Mouse (Mus musculus) T-cell, adult 2 months (primary cell): ENCODE results near the gene Thpo.

Source experiments
- DNase-seq: peaks from one replicate; pipeline ENCODE4 v3.0.0; 2022; ENCODE audit warnings: low spot score

Gene Thpo

DNA sequence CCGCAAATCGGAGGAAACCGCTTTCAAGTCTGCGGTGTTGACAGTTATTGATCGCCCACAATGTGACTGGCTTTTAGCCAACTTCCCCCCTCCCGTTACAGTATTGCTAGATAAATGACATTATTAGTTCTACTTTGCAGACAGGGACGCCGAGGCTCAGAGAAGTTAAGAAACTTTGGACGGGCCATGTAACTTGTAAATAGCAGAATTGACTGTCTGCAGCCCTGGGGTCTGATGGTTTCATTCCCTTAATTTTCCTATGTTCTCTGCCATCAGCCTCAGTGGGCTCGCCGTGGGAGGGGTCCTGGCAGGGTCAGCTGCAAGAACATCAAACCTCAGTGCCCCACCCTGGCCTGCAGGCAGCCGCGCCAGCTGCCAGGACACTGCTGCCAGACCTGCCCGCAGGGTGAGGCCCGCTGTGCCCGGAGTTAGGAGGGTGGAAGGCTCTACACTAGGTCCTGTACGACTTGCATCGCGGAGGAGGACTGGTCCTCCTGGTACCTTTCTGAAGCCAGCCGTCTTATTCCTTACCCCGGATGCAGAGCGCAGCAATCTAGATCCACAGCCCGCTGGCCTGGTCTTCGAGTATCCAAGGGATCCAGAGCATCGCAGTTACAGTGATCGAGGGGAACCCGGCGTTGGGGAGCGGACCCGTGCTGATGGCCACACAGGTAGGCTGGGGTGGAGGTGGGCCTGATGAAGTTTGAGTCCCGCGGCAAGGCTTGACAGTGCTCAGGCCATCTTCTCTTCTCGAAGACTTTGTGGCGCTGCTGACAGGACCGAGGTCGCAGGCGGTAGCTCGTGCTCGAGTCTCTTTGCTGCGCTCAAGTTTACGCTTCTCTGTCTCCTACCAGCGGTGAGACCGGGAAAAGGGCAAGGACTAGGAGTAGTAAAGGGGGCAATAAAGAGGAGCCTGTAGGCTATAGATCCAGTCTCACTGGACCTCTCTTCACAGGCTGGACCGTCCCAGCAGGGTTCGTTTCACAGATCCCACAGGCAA, at the start of gene Thpo:
Gene Thpo, minus strand, starts transcription at position 781 of the 1,000 bp plus-strand sequence.
- no peak for DNase-seq

DNA sequence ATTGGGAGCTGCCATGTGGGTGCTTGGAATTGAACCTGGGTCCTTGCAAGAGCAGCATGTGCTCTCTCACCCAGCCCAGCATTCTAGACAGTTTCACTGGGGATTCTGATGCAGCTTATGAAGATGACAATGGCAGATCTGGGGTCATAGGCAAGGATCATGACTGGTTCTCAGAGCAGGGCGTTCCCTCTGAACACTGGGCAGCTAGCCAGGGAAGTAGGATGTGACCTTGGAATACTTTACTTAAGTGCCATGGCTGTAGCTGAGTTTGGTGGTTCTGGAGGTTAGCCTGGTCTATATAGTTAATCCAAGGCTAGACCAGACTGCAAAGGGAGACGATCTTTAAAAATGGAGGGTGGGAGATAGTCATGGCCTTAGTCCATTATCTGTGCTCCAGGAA, 49.6 kb upstream of the Thpo start:
- DNase-seq, result no peak

DNA sequence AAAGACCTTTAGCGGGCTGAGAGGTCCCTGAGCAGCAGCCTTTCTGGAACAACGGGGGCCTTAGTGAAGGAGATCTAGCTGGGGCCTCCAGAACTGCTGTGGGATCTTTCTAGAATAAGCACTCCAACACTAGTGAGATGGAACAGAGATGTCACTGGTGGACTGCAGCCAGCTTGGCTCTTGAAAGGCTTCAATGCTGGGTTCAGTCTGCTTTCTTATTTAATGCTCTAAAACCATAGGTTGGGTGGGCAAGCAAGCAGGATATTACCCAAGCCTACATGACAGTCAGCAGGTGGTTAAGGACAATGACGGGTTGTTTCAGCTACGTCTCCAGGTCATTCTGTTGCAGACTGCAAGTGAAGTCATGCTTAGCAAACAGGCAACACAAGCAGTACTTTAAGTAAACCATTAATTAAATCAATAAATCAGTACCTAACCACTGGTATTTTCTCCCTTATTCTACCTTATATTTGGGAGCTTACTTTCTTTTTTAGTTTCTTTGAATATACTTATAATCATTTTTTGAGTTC, 46.9 kb upstream of the Thpo start:
- DNase-seq, result no peak

DNA sequence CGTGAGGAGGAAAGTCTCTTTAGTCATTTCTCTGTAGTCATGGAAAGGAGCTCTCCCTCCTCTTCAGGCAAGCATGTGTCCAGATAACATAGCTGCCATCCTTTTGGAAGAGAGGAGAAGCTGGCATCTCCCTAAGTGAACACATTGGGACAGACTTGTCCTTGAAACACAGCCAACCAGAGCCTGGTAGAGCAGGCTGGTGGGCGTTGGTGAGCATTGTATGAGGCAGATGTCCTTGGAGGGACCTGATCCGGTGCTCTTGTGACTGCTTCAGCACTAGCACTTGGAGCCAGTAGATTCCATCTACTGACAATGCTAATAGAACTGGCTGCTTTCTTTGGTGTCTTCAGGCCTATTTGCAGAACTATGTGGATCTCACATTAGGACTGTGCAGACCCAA, 45.5 kb upstream of the Thpo start:
- no peak for DNase-seq

DNA sequence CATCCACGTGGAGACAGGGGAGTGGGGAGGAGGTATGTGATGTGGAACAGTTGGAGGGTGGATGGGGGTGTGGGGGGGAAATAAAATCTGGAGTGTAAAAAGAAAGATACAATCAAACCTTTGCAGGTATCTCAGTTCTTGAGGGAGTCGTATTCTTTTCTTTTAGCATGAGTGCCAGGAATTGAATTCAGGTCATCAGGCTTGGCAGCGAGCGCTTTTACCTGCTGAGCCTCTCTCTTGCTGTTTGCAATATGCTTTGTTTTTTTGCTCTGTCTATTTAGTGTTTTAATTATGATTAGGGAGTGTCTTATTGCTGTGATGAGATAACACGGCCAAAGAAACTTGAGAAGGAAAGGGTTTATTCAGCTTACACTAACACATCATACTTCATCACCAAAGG, 40.7 kb upstream of the Thpo start:
- DNase-seq, result no peak

DNA sequence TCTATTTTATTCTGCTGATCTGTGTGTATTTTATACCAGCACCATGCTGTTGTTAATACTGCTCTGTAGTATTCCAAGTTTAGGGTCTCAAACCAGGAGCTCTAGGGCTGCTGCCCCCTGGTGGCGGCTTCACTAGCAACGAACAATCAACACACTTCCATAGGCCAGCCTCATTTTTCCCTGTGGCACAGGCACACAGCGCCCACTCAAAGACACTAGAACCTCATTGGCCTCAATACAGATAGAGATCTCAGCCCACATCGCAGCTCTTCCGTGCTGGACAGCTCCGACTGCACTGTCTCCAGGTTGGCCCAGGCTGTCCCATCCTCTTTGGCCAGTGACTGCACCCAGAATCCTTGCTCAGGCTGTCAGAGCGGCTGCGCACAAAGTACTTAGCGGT, 30.9 kb upstream of the Thpo start:
- peak; percentile 43 for DNase-seq

DNA sequence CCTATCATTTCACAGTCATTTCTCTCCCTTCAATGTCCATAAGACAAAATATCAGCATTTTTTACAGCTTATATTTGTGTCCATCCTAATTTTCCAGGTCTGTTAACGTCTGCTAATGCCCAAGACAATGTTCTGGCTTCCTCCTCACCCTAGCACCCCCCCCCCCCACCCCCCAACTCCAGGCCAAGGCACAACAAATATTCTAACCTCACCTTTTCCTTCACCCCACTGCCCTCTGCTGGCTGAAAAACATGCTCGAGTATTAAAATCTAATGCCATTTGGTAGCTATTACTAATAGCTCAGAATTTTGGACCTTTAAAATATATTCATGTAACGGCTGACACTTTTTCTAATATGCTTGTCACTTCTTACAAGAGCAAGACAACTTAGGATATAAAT, 27.4 kb upstream of the Thpo start:
- DNase-seq, result no peak

DNA sequence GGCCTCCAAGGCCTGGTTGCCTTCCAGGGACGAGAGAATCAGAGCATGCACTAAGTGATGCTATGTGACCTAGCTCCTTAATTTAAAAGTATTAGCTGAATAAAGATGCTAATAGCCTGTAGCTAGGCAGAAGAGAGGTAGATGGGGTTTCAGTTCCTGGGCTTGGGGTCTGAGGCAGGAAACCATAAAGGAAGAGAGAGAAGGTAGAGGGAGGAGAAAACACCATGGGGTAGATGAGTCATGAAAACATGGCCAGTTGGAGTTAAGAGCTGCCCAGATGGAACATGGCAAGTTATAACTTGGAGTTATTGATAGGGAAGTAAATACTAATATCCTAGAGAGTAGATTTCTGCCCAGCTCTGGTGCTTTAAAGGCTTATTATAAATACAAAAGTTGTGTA, 23.1 kb upstream of the Thpo start:
- no peak for DNase-seq

DNA sequence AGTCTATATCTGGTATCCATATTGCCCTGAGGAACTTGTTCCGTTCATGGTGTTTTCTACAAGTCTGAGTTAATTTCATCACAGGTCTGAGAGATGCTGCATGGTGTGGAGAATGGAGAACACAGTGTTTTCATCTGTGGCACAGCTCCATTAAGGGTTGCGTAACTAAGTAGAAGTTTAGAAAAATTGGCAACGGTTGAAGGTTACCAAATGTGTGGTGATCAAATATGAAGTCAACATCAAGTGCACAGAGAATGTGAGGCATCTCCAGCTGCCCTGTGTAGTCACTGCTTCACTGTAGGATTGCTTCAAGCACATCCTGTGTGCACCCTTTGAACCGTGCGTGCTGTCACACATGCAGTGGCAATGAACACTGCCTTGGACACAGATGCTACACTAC, 21.7 kb upstream of the Thpo start:
- no peak for DNase-seq

DNA sequence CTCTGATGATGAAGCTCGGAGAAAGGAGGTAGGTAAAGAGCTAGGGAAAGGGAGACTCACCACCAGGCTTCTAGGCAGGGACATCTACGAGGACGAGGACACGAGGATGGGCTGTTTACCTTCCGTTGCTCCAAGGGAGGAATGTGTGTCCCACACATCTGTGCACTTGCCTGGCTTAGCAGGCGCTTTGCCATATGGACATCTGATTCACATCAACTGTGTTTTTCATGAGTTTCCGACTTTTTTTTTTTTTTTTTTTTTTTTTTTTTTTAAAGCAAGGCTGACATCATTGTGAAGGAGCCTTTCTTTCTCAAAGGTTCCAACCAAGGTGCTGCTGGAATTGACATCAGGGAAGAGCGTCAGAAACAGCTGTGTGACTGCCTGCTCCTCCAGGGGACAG, 16.2 kb upstream of the Thpo start:
- no peak for DNase-seq

DNA sequence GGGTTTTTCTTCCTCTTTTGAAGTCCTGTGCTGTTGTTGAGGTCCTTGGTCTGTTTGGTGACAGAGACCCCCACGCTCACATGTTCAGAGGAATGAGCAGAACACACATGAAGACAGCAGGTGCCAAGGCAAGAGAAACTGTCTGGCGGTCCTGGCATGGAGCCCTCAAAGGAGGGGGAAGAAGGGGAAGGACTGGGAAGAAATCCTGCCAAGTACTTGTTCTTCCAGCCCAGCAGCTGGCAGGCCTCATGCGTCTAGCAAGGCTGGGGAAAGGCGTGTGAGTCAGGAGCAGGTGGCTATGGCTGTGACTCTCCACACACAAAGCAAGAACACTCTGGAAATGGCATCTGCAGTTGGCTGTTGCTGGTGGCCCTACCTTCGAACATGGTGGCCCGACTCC, 12.3 kb upstream of the Thpo start:
- DNase-seq, result no peak

DNA sequence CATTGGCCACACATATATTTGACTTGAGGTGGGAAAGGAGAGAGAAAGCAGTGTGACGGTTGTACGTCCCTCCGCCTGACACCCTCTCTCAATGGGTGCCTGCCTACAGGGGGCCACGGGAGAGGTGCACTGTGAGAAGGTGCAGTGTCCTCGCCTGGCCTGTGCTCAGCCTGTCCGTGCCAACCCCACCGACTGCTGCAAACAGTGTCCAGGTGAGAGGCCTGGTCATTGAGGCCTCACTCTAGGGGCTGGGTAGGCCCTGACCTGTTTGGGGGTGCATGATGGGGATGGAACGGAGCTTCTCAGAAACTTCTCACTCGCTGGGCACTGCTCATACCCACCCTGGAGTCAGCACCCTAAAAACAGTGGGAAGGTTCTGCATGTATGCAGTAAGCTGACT, 5.5 kb upstream of the Thpo start:
- no peak for DNase-seq

DNA sequence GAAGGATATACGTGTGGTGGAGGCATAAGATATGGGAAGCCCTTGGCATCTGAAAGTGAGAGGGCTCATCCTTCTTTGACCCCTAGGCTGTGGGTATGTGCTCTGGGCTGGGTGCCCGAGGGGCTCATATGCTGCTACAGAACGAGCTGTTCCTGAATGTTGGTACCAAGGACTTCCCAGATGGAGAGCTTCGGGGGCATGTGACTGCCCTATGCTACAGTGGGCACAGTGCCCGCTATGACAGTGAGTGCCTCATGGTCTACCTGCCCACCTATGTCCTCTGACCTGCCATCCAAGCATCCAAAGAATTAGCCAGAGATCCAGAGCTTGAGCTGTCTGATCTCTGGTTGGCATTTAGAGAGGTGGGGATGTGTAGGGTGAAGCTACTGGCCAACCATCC, 2.5 kb upstream of the Thpo start:
- DNase-seq, result no peak

DNA sequence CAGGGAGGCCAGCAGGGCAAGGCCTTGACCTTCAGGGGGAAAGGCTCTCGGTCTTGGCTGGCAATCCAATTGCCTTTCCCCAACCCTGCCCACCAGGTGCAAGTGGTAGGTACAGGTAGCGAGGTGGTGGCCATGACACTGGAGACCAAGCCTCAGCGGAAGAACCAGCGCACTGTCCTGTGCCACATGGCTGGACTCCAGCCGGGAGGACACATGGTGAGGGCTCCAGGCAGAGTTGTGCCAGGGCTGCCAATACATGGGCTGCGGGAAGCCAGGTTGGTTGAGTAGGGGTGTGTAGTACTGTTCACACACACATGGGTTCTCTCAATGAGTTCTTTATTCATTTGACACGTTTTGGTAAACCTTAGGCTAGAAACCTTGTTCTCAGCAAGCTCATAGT, 1.9 kb upstream of the Thpo start:
- DNase-seq, result no peak

DNA sequence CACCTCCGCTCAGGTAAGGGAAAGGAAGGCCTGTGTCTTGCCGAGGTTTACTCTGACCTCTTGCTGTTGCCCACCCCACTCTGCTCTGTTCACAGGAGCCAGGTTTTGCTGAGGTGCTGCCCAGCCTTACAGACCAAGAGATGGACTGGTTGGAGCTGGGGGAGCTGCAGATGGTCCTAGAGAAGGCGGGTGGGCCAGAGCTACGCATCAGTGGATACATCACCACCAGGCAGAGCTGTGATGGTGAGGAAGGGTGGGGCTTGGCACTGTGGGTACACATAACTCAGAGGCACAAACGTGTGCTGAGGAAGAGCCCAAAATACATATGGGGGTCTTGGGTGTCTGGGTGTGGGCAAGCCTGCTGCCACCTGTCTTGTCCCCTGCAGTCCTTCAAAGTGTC, 1.3 kb upstream of the Thpo start:
- no peak for DNase-seq

DNA sequence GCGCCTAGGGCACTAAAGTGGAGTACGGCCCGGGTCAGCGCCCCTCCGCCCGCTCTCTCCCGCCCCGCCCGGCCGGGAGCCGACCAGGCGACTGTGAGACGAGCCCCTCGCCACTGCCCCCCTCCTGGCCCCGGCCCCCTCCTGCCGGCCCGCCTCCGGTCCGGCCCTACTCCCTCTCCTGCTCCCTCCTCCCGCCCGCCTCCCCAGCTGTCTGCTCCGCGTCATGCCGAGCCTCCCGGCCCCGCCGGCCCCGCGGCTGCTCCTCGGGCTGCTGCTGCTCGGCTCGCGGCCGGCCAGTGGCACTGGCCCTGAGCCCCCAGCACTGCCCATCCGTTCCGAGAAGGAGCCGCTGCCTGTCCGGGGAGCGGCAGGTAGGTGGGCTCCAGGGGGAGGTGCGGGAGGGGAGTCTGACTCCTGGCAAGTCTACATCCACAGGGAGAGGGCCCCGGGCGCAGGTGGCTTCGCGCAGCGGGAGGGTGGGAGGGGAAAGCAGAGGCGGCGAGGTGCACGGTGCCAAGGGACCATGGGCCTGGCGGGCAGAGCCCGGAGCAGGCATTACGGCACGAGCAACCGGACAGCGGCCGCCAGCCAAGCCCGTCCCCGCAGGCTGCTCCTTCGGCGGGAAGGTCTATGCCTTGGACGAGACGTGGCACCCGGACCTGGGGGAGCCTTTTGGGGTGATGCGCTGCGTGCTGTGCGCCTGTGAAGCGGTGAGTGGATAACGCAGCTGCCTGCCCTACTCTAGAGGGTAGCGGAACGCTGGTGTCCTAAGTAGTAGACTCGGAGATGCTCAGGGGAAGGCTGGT, 1.2 kb downstream of the Thpo start, which contains the start of gene Chrd:
Gene Chrd, plus strand, starts transcription at position 203 of the 806 bp plus-strand sequence.
- no peak for DNase-seq

DNA sequence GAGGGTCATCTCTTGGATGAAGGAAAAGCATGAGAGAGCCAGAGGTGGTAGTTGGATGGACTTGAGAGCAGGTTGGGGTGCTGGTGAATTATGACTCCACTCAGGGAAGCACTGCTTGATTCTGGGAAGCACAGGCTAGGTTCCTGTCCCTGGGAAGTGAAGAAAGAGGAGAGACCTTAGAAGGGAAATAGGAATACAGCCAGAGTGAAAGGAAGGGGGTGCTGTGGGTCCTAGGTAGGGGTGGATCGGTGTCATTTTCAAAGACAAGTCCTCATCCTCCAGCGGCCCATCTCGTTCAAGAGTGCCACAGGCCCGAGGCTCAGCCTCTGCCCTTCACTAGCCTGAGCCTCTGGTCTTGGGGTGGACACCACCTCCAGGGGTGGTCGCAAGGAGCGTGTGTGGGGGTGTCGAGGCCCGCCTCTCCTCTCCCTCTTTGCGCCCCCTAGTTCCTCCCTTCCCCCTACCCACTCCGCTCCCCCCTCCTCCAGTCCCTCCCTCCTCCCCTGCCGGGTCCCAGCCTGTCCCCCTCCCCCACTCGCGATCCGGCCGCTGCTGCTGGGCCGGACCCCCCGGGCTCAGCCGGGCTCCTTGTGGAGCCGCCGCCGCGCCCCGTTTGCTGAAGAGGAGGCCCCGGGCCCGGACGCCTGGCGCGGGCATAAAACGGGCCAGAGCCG, 1.9 kb downstream of the Thpo start:
- DNase-seq, result no peak

DNA sequence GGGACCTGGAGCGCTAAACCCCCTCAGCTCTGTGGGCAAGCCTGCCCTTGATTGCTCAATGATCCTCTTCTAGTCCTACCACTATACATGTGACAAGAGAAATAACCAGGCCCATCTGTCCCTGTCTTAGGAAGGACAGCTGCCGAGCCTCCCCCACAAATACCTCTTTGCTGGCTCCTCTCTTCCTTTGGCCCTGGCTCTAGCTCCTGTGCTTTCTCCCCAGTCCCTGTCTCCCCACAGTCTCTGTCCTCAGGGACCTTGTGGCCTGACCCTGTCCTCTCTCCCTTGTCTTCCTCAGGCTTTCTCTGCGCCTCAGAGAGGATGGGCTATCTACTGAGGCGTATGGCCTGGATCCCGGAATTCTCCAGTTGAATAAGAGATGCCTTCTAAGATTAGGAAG, 2.6 kb downstream of the Thpo start:
- DNase-seq, result no peak

DNA sequence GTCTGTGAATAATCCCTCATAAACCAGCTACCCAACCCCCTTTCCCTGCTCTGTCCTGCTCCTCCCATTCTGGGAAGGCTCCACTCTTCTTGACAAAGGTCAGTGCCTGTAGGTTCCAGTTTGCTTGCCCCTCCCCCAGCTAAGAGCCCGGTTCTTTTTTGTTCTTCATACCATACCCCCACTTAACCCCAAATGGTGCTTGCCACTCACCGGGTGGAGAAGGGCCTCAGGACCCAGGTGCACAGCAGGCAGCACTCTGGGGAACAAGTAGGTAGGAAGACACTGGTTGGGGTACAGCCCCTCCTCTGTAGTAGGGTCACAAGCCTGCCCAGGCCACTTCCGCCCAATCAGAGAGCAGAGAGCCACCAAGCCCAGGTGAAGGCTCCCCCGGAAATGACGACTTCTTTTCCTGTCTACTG, 4.0 kb downstream of the Thpo start:
- DNase-seq, result no peak

DNA sequence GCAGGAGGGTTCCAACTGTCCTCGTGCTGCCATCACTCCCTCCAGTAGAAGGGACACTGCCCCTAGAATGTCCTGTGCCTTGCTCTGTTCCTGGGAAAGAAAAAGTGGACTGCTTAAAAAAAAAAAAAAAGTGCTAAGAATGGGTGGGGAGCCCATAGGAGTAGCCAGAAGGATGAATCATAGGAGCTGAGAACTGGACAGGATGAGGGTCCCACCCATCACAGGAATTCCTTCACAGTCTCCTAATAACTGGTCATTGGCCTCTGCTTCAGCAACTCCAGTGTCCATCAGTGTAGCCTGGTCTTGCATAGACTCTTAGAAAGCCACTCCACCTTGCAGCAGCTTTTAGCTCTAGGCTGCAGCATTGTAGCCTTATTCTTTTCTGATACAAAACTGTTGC, 7.9 kb downstream of the Thpo start:
- DNase-seq, result no peak

DNA sequence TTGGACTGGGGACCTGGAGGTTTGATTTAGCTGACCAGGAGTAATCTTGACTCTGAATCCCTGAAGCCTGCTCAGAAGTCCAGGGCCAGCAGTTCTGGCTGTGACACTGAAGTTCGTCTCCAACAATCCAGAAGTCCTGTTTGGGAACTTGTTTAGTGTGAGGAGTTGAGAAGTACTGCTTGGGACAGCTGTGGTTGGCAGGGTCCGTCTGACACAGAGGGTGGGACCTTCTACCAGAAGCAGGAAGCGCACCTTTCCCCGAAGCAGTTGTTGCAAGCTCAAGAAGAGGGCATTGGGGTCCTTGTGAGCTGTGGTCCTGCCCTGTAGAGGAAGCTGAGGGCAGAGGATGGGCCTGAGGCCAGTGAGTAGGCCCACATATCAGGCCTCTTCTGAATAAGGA, 8.6 kb downstream of the Thpo start:
- no peak for DNase-seq

DNA sequence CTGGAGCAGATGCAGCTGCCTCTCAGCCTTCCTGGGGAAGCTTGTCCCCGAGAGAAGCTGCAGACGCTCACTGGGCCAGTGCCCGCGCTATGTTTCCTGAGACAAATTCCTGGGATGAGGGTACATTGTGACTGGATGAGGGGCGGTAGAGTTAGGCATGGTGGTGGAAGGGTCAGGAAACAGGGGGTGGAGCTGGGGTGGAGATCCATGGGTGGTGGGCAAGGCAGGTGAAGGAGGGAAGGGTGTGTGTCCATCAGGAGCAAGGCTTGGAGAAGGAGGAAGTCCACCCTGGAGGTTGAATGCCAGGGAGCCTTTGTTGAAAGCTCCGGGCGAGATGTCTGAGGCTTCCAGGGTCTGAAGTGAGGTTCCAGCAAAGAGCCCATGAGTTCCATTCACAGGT, 9.0 kb downstream of the Thpo start:
- no peak for DNase-seq
